Mouse (Mus musculus) hindbrain, embryonic 10.5 days (tissue): ENCODE data around the gene Kras. TPM values are rescaled to one million over a fixed set of nuclear protein-coding genes. Genes with fewer than 3 reads are reported as not detected.

ENCODE experiments used
- DNase-seq: peaks from one replicate; pipeline ENCODE4 v3.0.0-alpha.2; 2017; ENCODE audit warnings: low spot score
- H3K27ac ChIP-seq: fragments of 300-500 bp; sonication (generic); 2 replicates; pipeline ENCODE4 v1.5.1; 2016; ENCODE audit warnings: mild to moderate bottlenecking, moderate library complexity
- H3K27me3 ChIP-seq: fragments of 300-500 bp; sonication (generic); 2 replicates; pipeline ENCODE4 v1.6.1; 2016; ENCODE audit warnings: mild to moderate bottlenecking; ENCODE audit not compliant: poor library complexity, insufficient read depth, severe bottlenecking
- H3K36me3 ChIP-seq: fragments of 300-500 bp; sonication (generic); 2 replicates; pipeline ENCODE4 v1.6.1; 2016; ENCODE audit warnings: mild to moderate bottlenecking, moderate library complexity
- H3K4me1 ChIP-seq: fragments of 300-500 bp; sonication (generic); replicated peaks from 2 replicates; pipeline ENCODE4 v1.6.1; 2016; ENCODE audit warnings: mild to moderate bottlenecking
- H3K4me3 ChIP-seq: fragments of 300-500 bp; sonication (generic); 2 replicates; pipeline ENCODE4 v1.5.1; 2016; ENCODE audit warnings: mild to moderate bottlenecking, moderate library complexity
- H3K9me3 ChIP-seq: fragments of 300-500 bp; sonication (generic); 2 replicates; pipeline ENCODE4 v1.6.1; 2016; ENCODE audit warnings: mild to moderate bottlenecking, moderate library complexity
- WGBS: fragments of 180-500 bp; shearing (Covaris S2); methylation state at CpG from one replicate; pipeline ENCODE4 v1.1.7; 2016; 5-methylcytosine and 5-hydroxymethylcytosine counted together
- polyA plus RNA-seq: library from polyadenylated mRNA; unstranded; fragments of >200 nt; fragmentation: Nextera tagmentation; extraction: Ambion mirVana; gene quantifications from 2 replicates; pipeline ENCODE4 v1.2.1, GENCODE M21; 2016

The Kras gene
- polyA plus RNA-seq, 1 experiment from 2014 or later = 84.0 TPM

- WGBS = 83% methylated on average over 13 of the region's 13 CpGs
- H3K27ac ChIP-seq = no peak overlapping the region
- no peak for DNase-seq
- H3K9me3 ChIP-seq = no peaks in the 10 kb centered on the region
- no peaks in the 10 kb centered on the region for H3K4me1 ChIP-seq
- H3K4me3 ChIP-seq = no peak overlapping the region
- no peaks in the 10 kb centered on the region for H3K27me3 ChIP-seq
- no peaks in the 10 kb centered on the region for H3K36me3 ChIP-seq
Measured at GRCm38 (mm10) chr6:145202432-145203125, 47.5 kb downstream of the Kras start.

GRCm38 (mm10) chr6:145197949-145198686, 51.9 kb downstream of the Kras start:
- Histone ChIP-seq H3K27ac (no peak overlapping the region), H3K9me3 (no peaks in the 10 kb centered on the region), H3K4me3 (no peak overlapping the region), H3K27me3 (no peaks in the 10 kb centered on the region), H3K36me3 (no peaks in the 10 kb centered on the region), H3K4me1 (no peaks in the 10 kb centered on the region)
- DNase-seq = no peak
- WGBS = 92% methylated on average over 8 of the region's 8 CpGs

GRCm38 (mm10) chr6:145193446-145193845, 56.6 kb downstream of the Kras start:
- H3K27ac ChIP-seq = no peak overlapping the region
- 83% methylated on average over 11 of the region's 11 CpGs for WGBS
- DNase-seq = no peak
- H3K4me1 ChIP-seq = no peaks in the 10 kb centered on the region
- no peaks in the 10 kb centered on the region for H3K9me3 ChIP-seq
- H3K4me3 ChIP-seq = no peak overlapping the region
- no peaks in the 10 kb centered on the region for H3K27me3 ChIP-seq
- no peaks in the 10 kb centered on the region for H3K36me3 ChIP-seq

GRCm38 (mm10) chr6:145193038-145193437, 57.0 kb downstream of the Kras start:
- WGBS = 90% methylated on average over 3 of the region's 3 CpGs

GRCm38 (mm10) chr6:145187093-145188088, 62.6 kb downstream of the Kras start:
- DNase-seq = peak; percentile 19
- 60% methylated on average over 27 of the region's 27 CpGs for WGBS
- Histone ChIP-seq H3K27ac (0 out of 2 replicates have a peak overlapping the region, but pooled peaks have one; percentile 35), H3K36me3 (no peaks in the 10 kb centered on the region), H3K27me3 (no peaks in the 10 kb centered on the region), H3K4me3 (peak overlapping the region; percentile 38), H3K9me3 (no peaks in the 10 kb centered on the region), H3K4me1 (0 out of 2 replicates have a peak, but pooled peaks cover 3% of the 10 kb centered on the region)

More at GRCm38 (mm10) chr6:145193038-145193437, 57.0 kb downstream of the Kras start:
- H3K27ac ChIP-seq = no peak overlapping the region
- H3K27me3 ChIP-seq = no peaks in the 10 kb centered on the region
- H3K9me3 ChIP-seq = no peaks in the 10 kb centered on the region
- H3K4me1 ChIP-seq = no peaks in the 10 kb centered on the region
- DNase-seq = no peak
- no peak overlapping the region for H3K4me3 ChIP-seq
- H3K36me3 ChIP-seq = no peaks in the 10 kb centered on the region

- no peaks in the 10 kb centered on the region for H3K36me3 ChIP-seq
- WGBS = 79% methylated on average over 1 of the region's 1 CpGs
- DNase-seq = no peak
- H3K4me1 ChIP-seq = 0 out of 2 replicates have a peak, but pooled peaks cover 3% of the 10 kb centered on the region
- no peaks in the 10 kb centered on the region for H3K9me3 ChIP-seq
- peaks cover 4% of the 10 kb centered on the region; the same call in 1 of the 2 replicates for H3K27me3 ChIP-seq
- no peak overlapping the region for H3K27ac ChIP-seq
- no peak overlapping the region for H3K4me3 ChIP-seq
Measured at GRCm38 (mm10) chr6:145186096-145186495, 63.9 kb downstream of the Kras start.

GRCm38 (mm10) chr6:145182044-145182443, 68.0 kb downstream of the Kras start:
- Histone ChIP-seq H3K4me3 (no peak overlapping the region), H3K9me3 (no peaks in the 10 kb centered on the region), H3K4me1 (peaks cover 10% of the 10 kb centered on the region; the same call in 1 of the 2 replicates), H3K36me3 (no peaks in the 10 kb centered on the region), H3K27me3 (peaks cover 12% of the 10 kb centered on the region), H3K27ac (no peak overlapping the region)
- 85% methylated on average over 8 of the region's 8 CpGs for WGBS
- DNase-seq = no peak

- no peaks in the 10 kb centered on the region for H3K36me3 ChIP-seq
- peak; percentile 69 for DNase-seq
Measured at GRCm38 (mm10) chr6:145179665-145180064, 70.4 kb downstream of the Kras start.

GRCm38 (mm10) chr6:145176474-145176873, 73.6 kb downstream of the Kras start:
- Histone ChIP-seq H3K27me3 (peaks cover 56% of the 10 kb centered on the region), H3K4me3 (no peak overlapping the region), H3K27ac (no peak overlapping the region), H3K4me1 (peaks cover 60% of the 10 kb centered on the region), H3K36me3 (no peaks in the 10 kb centered on the region), H3K9me3 (no peaks in the 10 kb centered on the region)
- WGBS = 45% methylated on average over 10 of the region's 10 CpGs
- no peak for DNase-seq

More at GRCm38 (mm10) chr6:145179665-145180064, 70.4 kb downstream of the Kras start:
- WGBS = 20% methylated on average over 6 of the region's 6 CpGs
- Histone ChIP-seq H3K9me3 (no peaks in the 10 kb centered on the region), H3K27ac (no peak overlapping the region), H3K4me3 (no peak overlapping the region), H3K4me1 (peaks cover 34% of the 10 kb centered on the region), H3K27me3 (peaks cover 36% of the 10 kb centered on the region)

- 39% methylated on average over 9 of the region's 9 CpGs for WGBS
- Histone ChIP-seq H3K4me3 (0 out of 2 replicates have a peak overlapping the region, but pooled peaks have one; percentile 6), H3K27ac (no peak overlapping the region), H3K9me3 (no peaks in the 10 kb centered on the region), H3K27me3 (peaks cover 57% of the 10 kb centered on the region), H3K4me1 (peaks cover 60% of the 10 kb centered on the region), H3K36me3 (no peaks in the 10 kb centered on the region)
- DNase-seq = no peak
Measured at GRCm38 (mm10) chr6:145175571-145175981, 74.5 kb downstream of the Kras start.

GRCm38 (mm10) chr6:145173781-145174191, 76.3 kb downstream of the Kras start:
- DNase-seq = peak; percentile 75
- Histone ChIP-seq H3K9me3 (no peaks in the 10 kb centered on the region), H3K27ac (peak overlapping the region; percentile 80), H3K36me3 (no peaks in the 10 kb centered on the region), H3K27me3 (peaks cover 57% of the 10 kb centered on the region), H3K4me3 (peak overlapping the region; percentile 35), H3K4me1 (peaks cover 55% of the 10 kb centered on the region)
- WGBS = 1% methylated on average over 11 of the region's 11 CpGs

- Histone ChIP-seq H3K9me3 (no peaks in the 10 kb centered on the region), H3K27ac (no peak overlapping the region), H3K36me3 (no peaks in the 10 kb centered on the region), H3K4me3 (no peak overlapping the region), H3K27me3 (peaks cover 49% of the 10 kb centered on the region), H3K4me1 (peaks cover 50% of the 10 kb centered on the region)
- no peak for DNase-seq
- WGBS = 80% methylated on average over 14 of the region's 14 CpGs
Measured at GRCm38 (mm10) chr6:145171892-145172606, 78.0 kb downstream of the Kras start.
